Mouse (Mus musculus) retina, adult 2 months (tissue): ENCODE data around the gene Pde9a.
"Not testable (repeated sequence)": the region's sequence is repeated elsewhere in the genome, so short reads cannot be mapped to it uniquely, and the experiment has no call there.

Experiments
- DNase-seq: peaks from one replicate; pipeline ENCODE4 v3.0.0-alpha.2; 2012; ENCODE audit warnings: low read depth, low spot score

The Pde9a gene

DNA sequence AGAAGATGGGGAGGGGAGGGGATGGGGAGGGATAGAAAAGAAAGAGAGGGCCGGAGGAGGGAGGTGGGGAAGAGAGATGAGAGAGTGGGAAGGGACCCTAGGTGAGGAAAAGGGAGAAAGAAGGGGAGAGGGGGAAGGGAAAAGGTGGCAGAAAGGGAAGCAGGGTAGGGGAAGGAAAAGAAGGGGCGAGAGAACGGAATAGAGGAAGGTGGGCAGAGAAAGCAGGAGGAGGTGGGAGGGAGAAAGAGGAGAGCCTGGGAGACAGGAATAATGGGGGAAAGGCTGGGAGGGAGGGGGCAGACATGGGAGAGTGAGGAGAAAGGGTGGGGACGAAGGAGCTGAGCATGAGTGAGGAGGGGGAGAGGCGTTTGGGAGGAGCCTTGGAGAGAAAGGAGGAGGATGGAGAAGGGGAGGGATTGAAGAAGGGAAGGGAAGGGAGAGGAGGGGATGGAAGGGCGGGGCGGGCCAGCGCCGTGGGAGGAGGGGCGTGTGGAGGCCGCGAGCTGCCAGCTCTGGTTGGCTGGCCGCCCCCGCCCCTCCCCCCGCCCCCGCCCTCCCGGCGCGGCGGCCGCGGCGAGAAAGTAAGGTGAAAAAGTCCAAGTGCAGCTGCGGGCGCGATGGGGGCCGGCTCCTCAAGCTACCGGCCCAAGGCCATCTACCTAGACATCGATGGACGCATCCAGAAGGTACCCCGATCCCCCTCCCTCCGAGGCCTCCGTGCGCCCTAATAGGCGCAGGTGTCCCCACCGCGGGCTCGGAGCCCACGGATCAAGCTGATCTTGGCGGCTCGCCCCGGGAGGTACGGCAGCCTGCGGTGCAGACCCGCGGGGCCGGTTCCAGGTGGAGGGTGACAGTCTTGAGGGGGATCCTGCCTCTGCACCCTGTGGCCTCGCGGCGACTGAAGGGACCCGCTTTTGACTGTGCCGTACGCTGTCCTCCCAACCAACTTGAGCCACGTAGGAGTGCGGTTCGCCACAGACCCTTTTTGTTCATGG lies at the start of gene Pde9a:
Gene Pde9a, plus strand, starts transcription at position 540 of the 995 bp plus-strand sequence.
- DNase-seq = no peak

DNA sequence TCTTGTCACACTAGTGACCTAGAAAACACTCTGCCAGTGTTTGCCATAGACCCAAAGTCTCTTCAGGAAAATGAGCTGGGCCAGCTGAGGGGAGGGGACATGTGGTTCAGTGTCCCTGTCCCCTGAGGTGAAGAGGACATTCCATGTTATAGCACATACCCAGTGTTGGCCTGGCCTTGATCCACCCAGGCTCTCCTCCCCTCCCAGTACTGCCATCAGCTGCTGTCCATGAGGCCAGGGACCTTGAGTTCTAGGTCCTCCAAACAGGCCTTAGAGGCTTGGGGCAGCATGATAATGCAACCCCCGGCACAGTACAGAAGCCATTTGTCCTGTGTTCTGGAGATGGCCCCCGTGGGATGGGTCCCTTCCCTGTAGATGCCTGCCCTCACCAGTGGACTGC lies 46.2 kb upstream of the Pde9a start:
- no peak for DNase-seq

DNA sequence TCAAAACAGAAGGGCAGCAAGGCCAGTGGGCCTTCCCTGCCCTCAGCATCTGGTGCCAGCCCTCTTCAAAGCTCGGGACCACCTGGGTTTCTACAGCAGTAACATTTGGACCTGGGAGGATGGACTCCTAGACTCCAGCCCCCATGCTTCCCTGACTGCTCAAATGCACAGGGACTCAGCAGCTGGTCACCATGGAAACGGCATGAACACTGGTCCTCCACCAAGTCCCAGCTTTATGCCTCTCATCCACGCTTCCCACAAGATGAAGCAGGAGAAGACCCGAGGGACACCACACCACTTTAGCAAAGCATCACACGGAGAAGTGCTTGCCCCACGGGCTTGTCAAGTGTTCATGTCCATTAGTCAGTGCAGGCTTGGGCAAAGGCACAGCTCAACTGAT lies 43.8 kb upstream of the Pde9a start:
- DNase-seq = no peak

DNA sequence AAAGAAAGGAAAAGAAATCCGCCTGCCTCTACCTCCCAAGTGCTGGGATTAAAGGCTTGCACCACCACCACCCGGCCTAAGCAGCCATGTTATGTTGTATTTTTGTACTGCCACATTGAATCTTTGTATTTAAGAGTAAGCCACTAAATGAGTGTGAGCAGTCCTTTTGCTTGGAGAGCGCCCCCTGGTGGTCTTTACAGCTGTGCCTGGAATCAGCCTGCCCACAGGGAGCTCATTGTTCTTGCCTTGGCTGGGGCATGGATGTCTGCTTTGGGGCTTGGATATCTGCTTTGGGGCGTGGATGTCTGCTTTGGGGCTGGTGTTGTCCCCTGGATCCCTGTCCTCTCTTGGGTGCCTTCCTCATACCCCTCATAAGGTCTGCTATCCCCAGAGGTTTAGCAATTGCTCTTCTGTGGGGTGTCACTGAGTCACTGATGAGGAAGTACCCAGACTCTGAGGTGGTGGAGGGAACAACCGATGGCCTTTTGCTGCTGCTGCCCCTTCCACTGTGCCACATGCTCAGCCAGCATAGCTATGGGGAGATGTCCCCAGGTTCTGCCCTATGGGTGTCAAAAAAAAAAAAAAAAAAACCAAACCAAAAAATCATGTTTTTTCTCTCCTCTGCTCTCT lies 41.7 kb upstream of the Pde9a start:
- peak; percentile 41 for DNase-seq

DNA sequence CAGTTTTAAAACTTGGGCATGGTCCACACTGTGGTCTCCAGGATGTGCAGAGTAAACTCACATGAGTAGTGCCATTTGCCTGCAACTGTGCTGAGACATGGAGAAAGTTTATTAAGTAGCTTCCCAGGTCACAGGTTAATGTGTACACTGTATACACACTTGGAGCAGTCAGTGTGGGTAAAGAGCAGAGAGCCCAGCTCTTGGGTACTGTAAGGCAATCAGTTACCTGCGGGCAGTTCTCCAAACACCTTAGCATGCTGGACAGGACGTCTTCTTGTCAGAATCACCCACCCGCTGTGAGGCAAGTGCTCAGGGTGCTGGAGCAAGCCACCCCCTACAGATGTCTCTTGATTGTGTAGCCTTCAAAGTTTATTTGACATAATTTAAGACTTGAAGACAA lies 41.2 kb upstream of the Pde9a start:
- no peak for DNase-seq

DNA sequence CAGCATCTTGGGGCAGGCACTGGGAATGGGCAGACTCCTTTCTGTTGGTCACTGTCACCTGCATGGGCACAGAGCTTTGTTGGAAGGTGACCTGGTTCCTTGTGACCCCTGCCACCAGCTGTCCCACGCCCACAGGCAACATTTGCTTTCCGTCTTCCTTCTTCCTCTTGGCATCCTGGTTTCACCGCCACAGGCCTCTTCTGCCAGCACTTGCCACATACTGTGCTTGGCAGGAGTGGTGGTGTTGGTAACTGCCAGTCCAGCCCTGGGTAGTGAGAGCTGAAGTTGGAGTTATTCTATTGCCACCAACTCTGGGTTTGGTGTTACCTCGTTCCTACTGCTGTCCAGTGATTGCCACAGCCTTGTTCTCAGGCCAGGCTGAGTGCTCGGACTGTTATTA lies 37.9 kb upstream of the Pde9a start:
- no peak for DNase-seq

DNA sequence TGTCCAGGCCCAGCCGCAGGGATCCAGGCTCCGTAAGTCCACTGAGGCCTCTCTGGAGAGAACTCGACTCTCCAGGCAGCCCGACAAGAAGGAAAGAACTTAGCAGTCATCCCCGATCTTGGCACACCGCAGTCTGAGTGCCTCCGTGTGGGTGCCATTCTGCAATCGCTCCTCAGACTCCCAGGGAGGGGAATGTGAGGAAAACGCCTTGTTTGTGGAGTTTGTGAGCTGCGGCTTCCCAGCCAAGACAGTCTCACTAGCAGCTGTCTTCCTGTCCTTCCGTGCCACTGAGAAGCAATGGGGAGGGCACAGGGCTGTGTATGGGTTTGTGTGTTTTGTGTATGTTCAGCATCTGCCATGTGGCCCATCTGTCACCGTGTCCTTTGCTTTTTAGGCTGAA lies 36.6 kb upstream of the Pde9a start:
- DNase-seq = no peak

DNA sequence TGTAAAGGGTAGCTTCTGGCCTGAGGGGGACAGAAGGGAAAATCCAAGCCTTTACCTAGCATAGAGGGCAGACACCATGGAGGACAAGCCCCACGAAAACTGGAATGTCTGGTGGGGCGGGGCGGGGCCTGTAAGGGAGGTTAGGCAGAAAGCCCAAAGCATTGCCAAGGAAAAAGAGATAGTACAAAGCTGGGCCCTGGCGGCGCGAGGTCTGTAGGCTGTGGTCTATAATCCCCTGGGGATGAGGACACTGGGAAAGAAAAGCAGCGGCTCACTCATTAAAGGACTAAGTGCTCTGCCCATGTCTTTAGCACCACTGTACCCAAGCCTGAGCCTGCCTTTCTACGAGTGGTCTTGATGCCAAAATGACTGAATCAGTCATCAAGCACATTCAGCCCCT lies 34.0 kb upstream of the Pde9a start:
- DNase-seq = no peak

DNA sequence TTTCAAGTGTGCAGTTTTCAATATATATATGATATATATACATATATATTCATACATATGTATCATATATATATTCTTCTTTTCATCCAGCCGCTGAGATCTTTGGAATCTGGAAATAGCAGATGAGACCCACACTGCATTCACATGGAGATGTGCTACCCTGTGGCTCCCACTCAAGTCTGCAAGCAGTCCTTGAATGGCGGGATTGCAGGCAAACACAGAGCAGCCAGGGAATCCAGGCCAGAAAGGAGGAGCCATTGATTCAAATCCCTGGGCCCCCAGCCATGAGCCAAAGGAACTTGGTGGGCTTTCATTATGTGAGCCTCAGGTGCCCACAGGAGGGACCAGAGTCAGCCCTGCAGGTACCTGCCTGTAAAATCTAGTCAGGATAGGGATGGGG lies 32.8 kb upstream of the Pde9a start:
- DNase-seq = no peak

DNA sequence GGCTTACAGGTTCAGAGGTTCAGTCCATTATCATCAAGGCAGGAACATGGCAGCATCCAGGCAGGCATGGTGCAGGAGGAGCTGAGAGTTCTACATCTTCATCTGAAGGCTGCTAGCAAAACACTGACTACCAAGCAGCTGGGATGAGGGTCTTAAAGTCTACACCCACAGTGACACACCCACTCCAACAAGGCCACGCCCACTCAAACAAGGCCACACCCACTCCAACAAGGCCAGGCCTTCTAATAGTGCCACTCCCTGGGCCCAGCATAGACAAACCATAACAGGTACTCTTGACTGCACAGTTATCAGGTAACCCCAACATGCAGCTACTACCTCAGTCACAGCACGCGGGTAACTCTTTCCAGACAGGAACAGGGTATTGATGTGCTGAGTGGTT lies 31.3 kb upstream of the Pde9a start:
- DNase-seq = not testable (repeated sequence)

DNA sequence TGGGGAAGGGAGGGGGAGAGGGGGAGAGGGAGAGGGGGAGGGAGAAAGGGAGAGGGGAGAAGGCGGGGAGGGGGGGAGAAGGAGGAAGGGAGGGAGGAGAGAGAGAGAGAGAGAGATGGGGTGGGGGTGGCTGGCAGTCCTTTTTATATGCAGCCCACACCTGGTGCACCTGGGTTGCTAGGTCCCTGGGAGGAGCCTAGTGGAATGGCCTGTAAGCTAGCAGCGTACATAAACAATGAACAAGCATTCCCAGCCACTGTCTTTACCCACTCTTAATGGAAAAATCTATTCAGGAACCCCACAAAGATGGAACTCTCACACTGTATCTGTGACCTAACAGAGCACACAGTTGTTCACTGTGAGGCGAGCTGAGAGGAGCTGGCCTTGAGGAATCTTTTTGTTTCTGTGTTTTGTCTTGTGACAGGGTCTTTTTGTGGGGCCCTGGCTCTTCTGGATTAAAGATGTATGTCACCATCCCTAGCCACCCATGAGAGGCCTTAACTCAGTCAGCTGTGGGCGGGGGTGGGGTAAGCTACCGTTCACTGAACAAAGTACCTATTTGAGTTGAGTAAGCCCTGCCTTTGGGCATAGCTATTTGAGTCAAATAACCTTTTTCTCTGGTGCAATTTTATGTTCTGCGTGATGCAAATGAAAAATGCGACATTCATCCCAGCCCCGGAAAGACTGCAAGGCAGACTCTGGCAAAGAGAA lies 30.1 kb upstream of the Pde9a start:
- DNase-seq = no peak

DNA sequence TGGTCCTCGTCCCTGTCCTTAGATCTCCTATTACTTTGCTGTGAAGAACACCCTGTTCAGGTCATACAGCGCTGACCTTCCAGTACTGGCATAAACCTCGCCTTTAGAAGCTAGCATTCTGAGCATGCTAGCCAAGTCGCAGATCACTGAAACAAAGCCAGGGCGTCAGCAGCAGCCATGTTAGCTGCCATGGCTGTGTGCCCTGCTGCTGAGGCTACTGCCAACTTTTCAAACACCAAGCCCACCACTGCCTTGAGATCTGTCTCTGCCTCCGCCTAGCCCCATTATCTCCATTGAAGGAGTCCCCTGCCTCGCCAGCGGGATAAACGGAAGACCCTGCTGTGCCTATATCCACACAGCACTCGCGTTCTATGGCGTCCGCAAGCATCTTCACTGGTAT lies 25.4 kb upstream of the Pde9a start:
- DNase-seq = no peak

DNA sequence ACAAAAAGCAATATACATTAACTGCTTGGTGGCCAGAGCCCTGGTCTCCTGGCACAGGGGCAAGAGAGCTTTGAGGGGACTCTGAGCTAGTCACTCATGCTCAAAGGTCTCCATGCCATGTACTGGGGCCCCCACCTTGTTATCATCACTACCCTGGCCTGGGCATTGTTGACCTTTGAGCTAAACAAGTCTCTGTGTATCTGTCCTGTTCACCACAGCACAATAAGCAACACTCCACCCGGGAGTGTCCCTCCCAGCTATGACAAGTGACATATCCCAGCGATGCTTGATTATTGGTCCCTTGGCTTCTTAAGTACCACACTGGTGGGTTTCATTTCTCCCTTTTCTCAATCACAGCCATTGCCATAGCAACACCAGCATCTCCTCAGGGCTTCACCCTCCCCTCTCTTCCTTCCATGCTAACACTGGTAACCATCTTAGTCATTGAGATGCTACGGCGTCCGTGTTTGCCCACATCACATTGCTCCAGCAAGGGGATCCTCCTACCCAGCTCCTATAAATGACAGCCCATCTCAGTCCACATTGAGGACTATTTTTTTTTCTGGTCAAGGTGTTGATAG lies 20.3 kb upstream of the Pde9a start:
- no peak for DNase-seq

DNA sequence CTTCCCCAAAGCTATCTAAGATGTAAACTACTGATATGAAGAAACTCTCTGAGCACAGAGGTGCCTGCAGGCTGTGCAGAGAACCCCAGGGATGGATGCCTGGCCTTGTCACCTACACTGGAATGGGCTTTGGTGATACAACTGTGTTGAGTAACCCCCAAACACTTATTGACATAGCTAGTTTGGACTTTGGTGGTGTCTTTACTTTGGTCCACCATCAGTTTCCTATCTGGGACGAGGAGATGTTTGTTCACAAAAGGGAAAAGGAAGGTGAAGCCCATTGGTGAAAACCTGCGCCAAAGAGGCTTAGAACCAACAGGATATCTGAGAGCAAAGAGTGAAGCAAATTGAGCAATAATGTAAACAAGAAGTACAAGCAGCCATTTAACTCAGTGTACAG lies 15.8 kb upstream of the Pde9a start:
- DNase-seq = no peak

DNA sequence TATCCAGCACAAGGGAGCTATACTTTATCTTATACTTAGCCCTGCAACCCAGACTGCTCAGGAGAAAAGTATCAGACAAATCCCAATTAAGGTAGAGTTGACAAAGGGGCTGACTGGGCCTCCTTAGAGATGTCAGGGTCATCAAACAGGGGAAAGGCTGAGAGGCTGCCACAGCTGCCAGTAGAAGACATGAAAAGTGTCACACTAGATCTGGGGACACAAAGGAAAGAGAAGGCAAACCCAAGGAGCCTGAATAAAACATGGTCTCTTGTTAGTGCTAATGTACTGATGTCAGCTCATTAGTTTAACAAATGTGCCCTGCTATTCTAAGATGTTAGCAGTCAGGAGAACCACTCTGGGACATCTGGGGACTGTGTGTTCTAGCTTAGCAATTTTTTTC lies 15.1 kb upstream of the Pde9a start:
- no peak for DNase-seq

DNA sequence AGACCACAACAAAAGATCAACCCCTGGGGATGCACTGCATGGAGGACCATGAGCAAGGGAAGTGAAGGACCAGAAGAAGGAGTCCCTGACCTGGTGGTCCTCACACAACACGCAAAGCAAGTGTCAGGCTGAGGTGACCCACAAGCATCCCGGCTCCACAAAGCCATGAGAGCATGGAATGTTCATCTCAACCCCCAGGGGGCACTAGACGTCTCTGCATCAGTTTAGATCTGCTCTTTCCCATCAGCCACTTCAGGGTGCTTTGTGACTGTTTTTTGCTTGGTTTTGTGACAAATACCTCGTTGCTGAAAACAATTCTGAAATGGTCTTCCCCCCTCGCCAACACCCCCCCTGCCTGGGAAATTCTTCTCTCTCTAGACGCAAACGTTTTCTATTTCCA lies 8.0 kb upstream of the Pde9a start:
- DNase-seq = peak; percentile 51

DNA sequence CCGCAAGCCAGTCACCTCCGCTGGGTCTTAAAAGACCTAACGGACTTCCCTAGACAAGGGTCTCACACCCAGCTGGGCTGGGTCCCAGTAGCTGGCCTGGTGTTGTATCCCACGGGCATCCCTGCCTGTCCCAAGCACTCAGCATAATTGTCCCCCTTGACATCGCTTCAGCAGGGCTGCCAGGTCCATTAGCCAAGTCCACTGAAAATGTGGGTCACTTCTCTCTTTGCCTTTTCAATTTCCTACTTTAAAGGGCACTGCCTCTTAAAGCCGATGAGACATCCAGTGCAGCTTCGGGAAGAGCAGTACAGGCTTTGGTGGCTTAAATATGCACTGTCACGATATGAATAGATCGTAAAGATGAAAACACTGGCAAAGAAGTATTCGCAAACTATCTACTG lies 7.6 kb upstream of the Pde9a start:
- DNase-seq = no peak

DNA sequence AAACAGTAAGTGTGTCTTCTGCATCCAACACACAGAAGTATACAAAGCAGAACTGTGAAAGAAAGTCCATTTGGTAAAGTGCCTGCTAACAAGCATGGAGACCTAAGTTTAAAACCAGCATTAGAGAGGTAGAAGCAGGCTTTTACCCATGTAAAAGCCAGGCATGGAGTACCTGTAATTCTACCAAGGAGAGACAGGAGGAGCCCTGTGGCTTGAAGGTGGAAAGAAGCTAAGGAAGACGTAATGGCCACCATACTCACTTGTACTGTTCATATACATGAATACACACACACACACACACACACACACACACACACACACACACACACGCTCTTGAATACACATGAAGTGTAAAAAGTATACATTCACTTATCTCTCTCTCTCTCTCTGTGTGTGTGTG lies 6.9 kb upstream of the Pde9a start:
- no peak for DNase-seq

DNA sequence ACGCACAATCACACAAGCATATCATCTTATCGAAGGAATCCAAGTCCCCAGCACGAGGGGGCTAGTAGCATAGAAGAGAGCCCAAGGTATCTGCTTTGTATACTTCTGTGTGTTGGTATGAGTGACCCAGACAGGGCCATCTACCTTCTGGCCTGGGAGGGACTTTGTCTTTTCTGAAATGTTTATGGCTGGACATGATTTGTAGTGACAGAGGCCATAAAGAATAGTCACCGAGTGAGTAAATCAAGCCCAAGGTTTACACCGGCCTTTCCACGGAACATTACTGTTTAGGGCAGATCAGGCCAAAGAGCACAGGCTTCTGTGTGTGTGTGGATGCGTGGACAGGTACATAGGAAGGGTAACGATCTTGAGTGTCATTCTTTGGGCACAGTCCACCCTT lies 6.1 kb upstream of the Pde9a start:
- no peak for DNase-seq

DNA sequence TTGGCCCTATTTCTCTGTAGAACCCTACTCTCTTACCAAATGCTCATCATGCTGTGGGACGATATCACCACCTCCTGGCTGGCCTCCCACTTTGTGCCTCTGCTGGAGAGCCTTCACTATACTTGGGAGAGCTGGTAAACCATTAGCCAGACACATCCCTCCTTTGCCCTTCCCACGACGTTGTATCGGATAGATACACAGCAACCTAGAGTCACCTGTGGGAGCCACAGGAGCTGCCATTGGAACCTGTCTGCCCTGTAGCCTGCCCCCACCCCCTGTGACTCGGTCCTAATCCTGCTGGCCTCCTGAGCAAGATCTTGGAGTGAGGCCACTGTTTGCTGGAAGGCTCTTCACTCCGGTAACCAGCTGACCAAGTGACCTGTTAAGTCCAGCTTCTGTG lies 2.7 kb upstream of the Pde9a start:
- no peak for DNase-seq

DNA sequence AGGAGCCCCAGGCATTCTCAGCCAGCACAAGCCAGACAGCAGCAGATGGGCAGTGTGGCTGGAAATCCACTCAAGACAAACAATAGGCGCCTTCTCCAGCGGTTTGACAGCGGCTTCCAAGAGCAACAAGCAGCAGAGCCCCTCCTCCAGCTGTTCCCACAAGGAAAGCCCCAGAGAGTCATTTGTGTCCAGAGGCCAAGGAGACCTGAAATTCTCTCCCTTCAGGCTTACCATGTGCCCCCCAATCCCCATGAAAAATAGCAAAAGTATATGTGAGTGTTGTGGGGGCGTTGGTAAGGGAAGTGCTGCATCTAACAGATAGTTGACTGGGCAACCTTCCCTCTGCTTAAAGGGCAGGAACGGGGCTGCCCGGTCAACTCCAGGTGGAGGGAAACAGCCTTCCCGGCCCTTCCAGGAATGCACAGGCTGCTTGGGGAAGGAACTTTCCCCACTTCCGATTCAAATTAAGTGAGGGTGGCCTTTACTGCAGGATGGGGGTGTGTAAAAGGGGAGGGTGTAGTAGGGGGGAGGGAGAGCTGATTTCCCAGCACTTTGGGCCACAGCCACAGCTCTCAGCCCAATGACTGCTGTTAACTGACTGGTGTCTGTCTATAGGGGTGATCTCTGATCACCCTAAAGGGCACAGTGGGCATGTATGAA lies 912 bp upstream of the Pde9a start:
- no peak for DNase-seq
